Mouse (Mus musculus) hindbrain, embryonic 14.5 days (tissue): ENCODE measurements at regions not wholly inside any gene's neighbourhood (a gene's known extent, or its start where the extent isn't known, plus 50 kb on each side); places are given as distances from the start of the nearest gene placed in this dataset.
"Not testable (repeated sequence)": the region's sequence is repeated elsewhere in the genome, so short reads cannot be mapped to it uniquely, and the experiment has no call there.

Source experiments
- ATAC-seq: fragments of 200-750 bp; cut with Nextera tagmentation; 2 replicates; pipeline ENCODE4 v1.8.0; 2017; ENCODE audit warnings: moderate number of reproducible peaks, mild to moderate bottlenecking, moderate TSS enrichment, moderate library complexity; ENCODE audit not compliant: low FRiP score
- DNase-seq: peaks from one replicate; pipeline ENCODE4 v3.0.0-alpha.2; 2015; ENCODE audit warnings: low spot score
- H3K27ac ChIP-seq: fragments of 300-500 bp; sonication (generic); 2 replicates; pipeline ENCODE4 v1.5.1; 2014; ENCODE audit warnings: mild to moderate bottlenecking, moderate library complexity
- H3K27me3 ChIP-seq: fragments of 300-500 bp; sonication (generic); 2 replicates; pipeline ENCODE4 v1.6.1; 2014; ENCODE audit warnings: mild to moderate bottlenecking, low read length, mixed read lengths; ENCODE audit not compliant: control insufficient read depth, insufficient read depth
- H3K36me3 ChIP-seq: fragments of 300-500 bp; sonication (generic); replicated peaks from 2 replicates; pipeline ENCODE4 v1.6.1; 2014; ENCODE audit not compliant: control insufficient read depth, insufficient read depth
- H3K4me1 ChIP-seq: fragments of 300-500 bp; sonication (generic); replicated peaks from 2 replicates; pipeline ENCODE4 v1.6.1; 2014; ENCODE audit warnings: antibody characterized with exemption, low read length, mixed read lengths; ENCODE audit not compliant: control insufficient read depth, insufficient read depth
- H3K4me2 ChIP-seq: fragments of 300-500 bp; sonication (generic); replicated peaks from 2 replicates; pipeline ENCODE4 v1.6.1; 2014; ENCODE audit warnings: mild to moderate bottlenecking, moderate library complexity
- H3K4me3 ChIP-seq: fragments of 300-500 bp; sonication (generic); replicated peaks from 2 replicates; pipeline ENCODE4 v1.5.1; 2014; ENCODE audit warnings: mild to moderate bottlenecking, low read length
- H3K9ac ChIP-seq: fragments of 300-500 bp; sonication (generic); 2 replicates; pipeline ENCODE4 v1.6.1; 2014
- H3K9me3 ChIP-seq: fragments of 300-500 bp; sonication (generic); 2 replicates; pipeline ENCODE4 v1.6.1; 2016; ENCODE audit warnings: low read length; ENCODE audit not compliant: control insufficient read depth
- WGBS: fragments of 180-500 bp; shearing (Covaris S2); extraction: QIAGEN DNeasy Blood & Tissue Kit; methylation state at CpG from one replicate; pipeline ENCODE4 v1.1.7; 2014; 5-methylcytosine and 5-hydroxymethylcytosine counted together

DNA sequence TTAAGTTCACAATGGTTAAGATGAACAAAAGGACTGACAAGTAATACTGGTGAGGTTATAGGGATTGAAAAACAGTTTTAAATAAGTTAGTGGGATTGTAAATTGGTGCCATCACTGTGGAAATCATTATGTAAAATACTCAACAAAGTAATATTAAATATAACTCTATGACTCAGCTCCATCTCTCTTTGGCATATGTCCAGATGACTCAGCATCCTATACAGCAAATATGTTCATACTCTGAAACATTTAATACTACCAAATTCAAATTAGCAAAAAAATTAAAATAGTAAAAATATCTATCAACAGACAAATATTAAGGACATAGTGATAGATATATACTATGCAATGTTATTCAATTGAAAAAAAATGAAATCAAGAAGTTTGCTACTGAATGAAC lies 1607.5 kb downstream of the Efna5 start:
- Histone ChIP-seq H3K4me2 (no peak overlapping the region), H3K9me3 (peaks cover 3% of the 10 kb centered on the region; the same call in 1 of the 2 replicates), H3K36me3 (no peaks in the 10 kb centered on the region), H3K4me3 (no peak overlapping the region), H3K27me3 (no peaks in the 10 kb centered on the region), H3K4me1 (no peaks in the 10 kb centered on the region), H3K9ac (no peak overlapping the region), H3K27ac (no peak overlapping the region)
- ATAC-seq (no peak), DNase-seq (no peak)

DNA sequence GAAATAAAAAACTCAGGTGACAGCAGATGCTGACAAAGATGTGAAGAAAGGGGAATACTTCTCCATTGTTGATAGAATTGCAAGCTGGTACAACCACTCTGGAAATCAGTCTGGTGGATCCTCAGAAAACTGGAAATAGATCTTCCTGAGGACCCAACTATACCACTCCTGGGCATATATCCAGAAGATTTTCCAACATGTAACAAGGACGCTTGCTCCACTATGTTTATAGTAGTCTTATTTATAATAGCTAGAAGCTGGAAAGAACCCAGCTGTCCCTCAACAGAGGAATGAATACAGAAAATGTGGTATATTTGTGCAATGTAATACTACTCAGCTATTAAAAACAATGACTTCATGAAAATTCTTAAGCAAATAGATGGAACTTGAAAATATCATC lies 1624.6 kb downstream of the Efna5 start:
- WGBS: 80% methylated on average over 1 of the region's 1 CpGs
- not testable (repeated sequence) for H3K27me3 ChIP-seq

DNA sequence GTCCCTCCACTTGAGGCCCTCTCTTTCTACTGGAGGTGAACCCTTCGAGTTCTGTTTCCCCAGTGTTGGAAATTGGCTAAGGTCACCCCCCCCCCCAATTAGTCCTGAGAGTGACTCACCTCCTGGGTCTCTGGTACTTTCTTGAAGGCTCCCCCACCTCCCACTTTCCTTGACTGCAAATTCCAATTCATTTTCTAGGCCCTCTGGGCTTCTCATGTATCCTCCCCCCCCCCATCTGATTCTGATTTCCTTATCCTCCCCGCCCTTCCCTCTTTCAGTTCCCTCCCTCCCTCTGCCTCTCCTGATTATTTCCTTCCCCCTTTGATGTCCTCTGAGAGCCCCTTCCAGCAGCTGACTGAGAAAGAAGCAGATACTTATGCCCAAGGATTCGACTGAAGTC lies 1632.7 kb downstream of the Efna5 start:
- 80% methylated on average over 3 of the region's 3 CpGs for WGBS
- no peaks in the 10 kb centered on the region for H3K4me1 ChIP-seq

More for the DNA sequence above, 1624.6 kb downstream of the Efna5 start:
- not testable (repeated sequence) for H3K9ac ChIP-seq, H3K9me3 ChIP-seq, H3K27ac ChIP-seq, H3K36me3 ChIP-seq, H3K4me1 ChIP-seq, H3K4me2 ChIP-seq, H3K4me3 ChIP-seq, DNase-seq, ATAC-seq

DNA sequence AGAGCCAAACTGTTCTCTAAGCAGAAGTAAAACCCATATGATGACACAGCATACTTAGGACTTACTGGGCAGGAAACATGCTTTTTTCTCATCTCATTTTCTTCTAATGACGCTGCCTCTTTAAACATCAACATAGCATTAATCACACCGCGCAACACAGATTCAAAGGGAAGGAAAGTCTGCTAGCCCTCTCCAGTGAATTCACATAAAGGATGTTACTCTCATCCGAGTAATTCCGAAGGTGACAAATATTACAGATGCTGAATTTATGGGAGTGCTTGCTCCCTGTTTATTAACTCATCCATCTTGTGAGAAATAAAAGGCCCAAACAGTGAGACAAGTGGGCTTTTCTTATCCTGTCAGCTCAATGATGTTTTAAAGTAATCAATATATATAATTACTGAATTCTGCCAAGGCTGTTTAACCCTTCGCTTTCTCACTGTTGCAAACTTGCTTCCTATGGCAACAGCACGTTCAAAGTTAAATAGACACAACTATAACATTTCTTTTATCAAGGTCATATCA lies 1663.9 kb downstream of the Efna5 start:
- Histone ChIP-seq H3K9ac (no peak overlapping the region), H3K4me2 (no peak overlapping the region), H3K36me3 (no peaks in the 10 kb centered on the region), H3K27ac (no peak overlapping the region), H3K4me3 (no peak overlapping the region), H3K27me3 (no peaks in the 10 kb centered on the region), H3K4me1 (no peaks in the 10 kb centered on the region), H3K9me3 (no peaks in the 10 kb centered on the region)
- DNase-seq (peak; percentile 32), ATAC-seq (peak; percentile 59; the same call in 1 of the 2 replicates)
- WGBS: 47% methylated on average over 7 of the region's 7 CpGs

More for the DNA sequence above, 1632.7 kb downstream of the Efna5 start:
- Histone ChIP-seq H3K27me3 (no peaks in the 10 kb centered on the region), H3K36me3 (no peaks in the 10 kb centered on the region), H3K9ac (no peak overlapping the region), H3K27ac (no peak overlapping the region), H3K4me3 (no peak overlapping the region), H3K9me3 (no peaks in the 10 kb centered on the region), H3K4me2 (no peak overlapping the region)
- no peak for DNase-seq
- ATAC-seq: no peak

DNA sequence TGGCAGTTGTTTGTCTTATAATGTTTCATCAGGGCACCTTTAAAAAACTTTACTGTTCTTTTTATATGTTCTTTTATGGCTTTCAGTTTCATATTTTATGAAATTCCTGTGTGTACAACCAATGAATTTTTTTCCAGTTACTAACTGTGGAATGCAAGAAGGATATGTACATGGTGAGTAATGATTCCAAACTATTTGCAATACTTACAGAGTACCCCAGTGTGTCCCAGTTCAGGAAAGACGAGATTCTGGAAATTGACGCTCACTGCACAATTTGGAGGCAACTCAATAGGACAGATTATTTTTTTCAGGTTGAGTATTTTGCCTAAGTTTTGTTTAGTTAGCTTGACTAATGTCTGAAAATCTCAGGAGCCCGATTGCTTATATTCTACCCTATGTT lies 1676.8 kb downstream of the Efna5 start:
- no peaks in the 10 kb centered on the region for H3K4me1 ChIP-seq
- H3K9me3 ChIP-seq: no peaks in the 10 kb centered on the region
- no peak for DNase-seq
- H3K27me3 ChIP-seq: no peaks in the 10 kb centered on the region
- H3K27ac ChIP-seq: no peak overlapping the region
- no peak overlapping the region for H3K4me2 ChIP-seq
- no peak for ATAC-seq
- 93% methylated on average over 3 of the region's 3 CpGs for WGBS
- no peaks in the 10 kb centered on the region for H3K36me3 ChIP-seq
- H3K4me3 ChIP-seq: no peak overlapping the region
- H3K9ac ChIP-seq: no peak overlapping the region

DNA sequence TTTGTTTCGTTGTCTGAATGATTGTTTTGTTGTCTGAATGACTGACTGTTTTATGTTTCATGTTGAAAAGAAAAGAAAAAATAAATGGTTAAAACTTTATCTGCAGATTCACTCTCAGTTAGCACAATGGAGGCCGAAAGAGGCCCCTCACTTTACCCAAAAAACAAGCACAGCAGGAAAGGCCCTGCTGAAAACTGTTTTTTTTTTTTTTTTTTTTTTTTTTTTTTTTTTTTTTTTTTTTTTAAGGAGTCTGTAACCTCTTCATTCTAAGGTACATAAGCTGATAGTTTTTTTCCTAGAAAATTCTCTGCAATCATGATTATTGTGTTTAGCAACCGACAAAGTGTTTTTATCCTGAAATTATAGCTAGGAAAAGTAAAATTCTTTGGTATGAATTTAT lies 1693.2 kb downstream of the Efna5 start:
- not testable (repeated sequence) for H3K4me2 ChIP-seq, H3K9ac ChIP-seq, H3K9me3 ChIP-seq, H3K36me3 ChIP-seq, H3K4me3 ChIP-seq, H3K4me1 ChIP-seq, H3K27me3 ChIP-seq, DNase-seq, H3K27ac ChIP-seq, ATAC-seq
- WGBS: 80% methylated on average over 3 of the region's 3 CpGs

DNA sequence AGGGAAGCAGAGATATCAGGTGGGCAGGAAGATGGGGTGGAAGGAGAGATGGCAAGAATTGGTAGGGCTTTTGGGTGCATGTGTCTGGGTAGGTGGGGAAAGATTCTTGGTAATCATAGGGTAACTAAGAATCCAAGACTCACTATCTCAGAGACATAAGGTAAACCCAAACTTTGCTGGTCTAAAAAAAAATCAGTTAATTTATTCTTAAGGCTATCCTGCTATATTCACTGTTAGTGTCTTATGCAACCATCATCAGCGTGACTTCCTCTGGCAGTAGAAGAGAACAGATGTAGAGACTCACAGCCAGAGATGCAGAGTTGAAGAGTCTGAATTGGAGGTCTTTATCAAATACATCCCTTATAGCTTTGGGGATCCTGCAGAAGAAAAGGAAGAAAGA lies 1704.5 kb downstream of the Efna5 start:
- Histone ChIP-seq H3K27me3 (no peaks in the 10 kb centered on the region), H3K9me3 (no peaks in the 10 kb centered on the region), H3K9ac (no peak overlapping the region), H3K4me3 (no peak overlapping the region), H3K4me1 (no peaks in the 10 kb centered on the region), H3K36me3 (no peaks in the 10 kb centered on the region), H3K4me2 (no peak overlapping the region), H3K27ac (no peak overlapping the region)
- ATAC-seq (no peak), DNase-seq (no peak)
- WGBS: 92% methylated on average over 1 of the region's 1 CpGs

DNA sequence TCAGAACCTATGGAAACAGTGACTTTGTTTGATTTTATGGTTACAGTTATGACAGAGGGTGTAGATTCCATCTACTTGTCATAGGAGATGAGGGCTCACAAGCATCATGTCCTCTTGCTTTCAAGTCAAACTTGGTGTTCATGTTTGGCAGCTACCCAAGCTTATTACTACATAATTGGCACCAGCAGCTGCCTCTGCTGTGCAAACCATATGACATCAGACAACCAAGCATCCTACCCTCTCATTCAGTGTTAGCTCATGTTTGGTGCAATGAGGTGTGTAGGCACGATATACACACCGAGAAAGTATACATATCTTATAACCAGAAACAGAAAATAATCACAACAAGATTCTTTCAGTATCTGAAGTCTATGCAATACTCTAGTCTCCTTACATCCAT lies 1721.7 kb downstream of the Efna5 start:
- ATAC-seq: no peak

DNA sequence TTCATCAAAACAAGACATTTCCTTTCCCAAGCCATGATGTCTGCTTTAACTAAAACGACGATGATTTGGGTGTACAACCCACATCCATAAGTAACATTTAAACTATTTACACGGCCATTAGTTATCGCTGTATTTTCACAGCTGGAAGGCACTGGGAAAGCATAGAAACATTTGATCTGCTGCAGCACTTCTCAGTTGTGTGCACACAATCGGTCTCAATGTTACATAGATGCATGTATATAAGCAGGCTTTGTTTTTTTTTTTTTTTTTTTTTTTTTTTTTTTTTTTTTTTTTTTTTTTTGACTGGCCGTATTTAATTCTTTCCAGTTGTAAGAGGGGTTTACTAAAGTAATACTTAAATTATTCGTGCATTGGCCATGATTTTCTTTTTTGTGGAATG lies 1744.1 kb downstream of the Efna5 start:
- Histone ChIP-seq H3K36me3 (no peaks in the 10 kb centered on the region), H3K9ac (no peak overlapping the region), H3K4me3 (no peak overlapping the region), H3K27ac (no peak overlapping the region), H3K27me3 (no peaks in the 10 kb centered on the region), H3K9me3 (no peaks in the 10 kb centered on the region), H3K4me1 (no peaks in the 10 kb centered on the region), H3K4me2 (no peak overlapping the region)
- no peak for ATAC-seq
- DNase-seq: no peak
- 79% methylated on average over 7 of the region's 7 CpGs for WGBS

More for the DNA sequence above, 1721.7 kb downstream of the Efna5 start:
- peak; percentile 45 for DNase-seq
- Histone ChIP-seq H3K9ac (no peak overlapping the region), H3K27me3 (no peaks in the 10 kb centered on the region), H3K4me2 (no peak overlapping the region), H3K36me3 (no peaks in the 10 kb centered on the region), H3K4me1 (no peaks in the 10 kb centered on the region), H3K27ac (no peak overlapping the region), H3K9me3 (no peaks in the 10 kb centered on the region), H3K4me3 (no peak overlapping the region)
- 82% methylated on average over 2 of the region's 2 CpGs for WGBS

DNA sequence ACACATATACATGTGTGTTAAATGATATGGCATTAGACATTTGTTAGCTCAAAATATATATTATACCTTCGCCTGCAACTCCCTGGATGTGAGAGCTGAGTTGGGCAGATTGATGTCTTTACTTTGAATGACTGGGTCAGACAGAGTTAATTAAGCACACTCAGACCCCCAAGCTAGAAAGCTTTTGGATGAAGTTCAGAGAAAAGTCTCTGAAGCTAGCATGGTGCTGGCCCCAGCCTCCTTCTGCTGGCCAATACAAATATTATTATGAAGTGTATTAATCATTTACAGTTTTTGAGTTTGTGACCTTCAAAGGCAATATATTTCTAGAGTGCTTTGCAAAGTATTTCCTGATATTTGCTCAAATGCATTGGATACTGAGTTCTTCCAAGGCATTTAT lies 1753.3 kb downstream of the Efna5 start:
- ATAC-seq: no peak
- Histone ChIP-seq H3K36me3 (no peaks in the 10 kb centered on the region), H3K9me3 (no peaks in the 10 kb centered on the region), H3K4me1 (no peaks in the 10 kb centered on the region), H3K4me2 (no peak overlapping the region), H3K4me3 (no peak overlapping the region), H3K27ac (no peak overlapping the region), H3K9ac (no peak overlapping the region), H3K27me3 (no peaks in the 10 kb centered on the region)
- DNase-seq: no peak
- WGBS: 72% methylated on average over 1 of the region's 1 CpGs
